Mouse (Mus musculus) heart, postnatal 0 days (tissue): ENCODE data around the gene Galnt17. TPM values are rescaled to one million over a fixed set of nuclear protein-coding genes. Genes with fewer than 3 reads are reported as not detected.

Experiments
- ATAC-seq: fragments of 200-750 bp; cut with Nextera tagmentation; 2 replicates; pipeline ENCODE4 v1.8.0; 2017; ENCODE audit warnings: low read depth, moderate number of reproducible peaks, moderate library complexity; ENCODE audit not compliant: insufficient read depth
- DNase-seq: peaks from one replicate; pipeline ENCODE4 v3.0.0-alpha.2; 2016; ENCODE audit warnings: low spot score
- H3K27ac ChIP-seq: fragments of 300-500 bp; sonication (generic); 2 replicates; pipeline ENCODE4 v1.5.1; 2014; ENCODE audit warnings: low read depth, mild to moderate bottlenecking
- H3K27me3 ChIP-seq: fragments of 300-500 bp; sonication (generic); 2 replicates; pipeline ENCODE4 v1.6.1; 2014; ENCODE audit warnings: low read length, mixed read lengths; ENCODE audit not compliant: control insufficient read depth, insufficient read depth
- H3K36me3 ChIP-seq: fragments of 300-500 bp; sonication (generic); replicated peaks from 2 replicates; pipeline ENCODE4 v1.6.1; 2014; ENCODE audit warnings: low read length, mixed read lengths; ENCODE audit not compliant: control insufficient read depth, insufficient read depth
- H3K4me1 ChIP-seq: fragments of 300-500 bp; sonication (generic); 2 replicates; pipeline ENCODE4 v1.6.1; 2014; ENCODE audit warnings: antibody characterized with exemption; ENCODE audit not compliant: control insufficient read depth, insufficient read depth
- H3K4me2 ChIP-seq: fragments of 300-500 bp; sonication (generic); 2 replicates; pipeline ENCODE4 v1.6.1; 2014; ENCODE audit warnings: low read depth, mild to moderate bottlenecking, low read length, moderate library complexity
- H3K4me3 ChIP-seq: fragments of 300-500 bp; sonication (generic); 2 replicates; pipeline ENCODE4 v1.5.1; 2014; ENCODE audit warnings: low read depth, low read length
- H3K9ac ChIP-seq: fragments of 300-500 bp; sonication (generic); replicated peaks from 2 replicates; pipeline ENCODE4 v1.6.1; 2014; ENCODE audit warnings: low read depth, low read length, mixed read lengths
- H3K9me3 ChIP-seq: fragments of 300-500 bp; sonication (generic); replicated peaks from 2 replicates; pipeline ENCODE4 v1.6.1; 2016; ENCODE audit warnings: low read length; ENCODE audit not compliant: control insufficient read depth
- CTCF ChIP-seq: IDR thresholded peaks from 2 replicates; pipeline ENCODE4 v1.5.1; 2016; ENCODE audit warnings: antibody characterized with exemption, control low read depth, low read depth
- EP300 ChIP-seq: IDR thresholded peaks from 2 replicates; pipeline ENCODE4 v1.6.1; 2016; ENCODE audit warnings: antibody characterized with exemption, low read depth
- WGBS: fragments of 180-500 bp; shearing (Covaris S2); extraction: QIAGEN DNeasy Blood & Tissue Kit; methylation state at CpG from one replicate; pipeline ENCODE4 v1.1.7; 2014; 5-methylcytosine and 5-hydroxymethylcytosine counted together
- polyA plus RNA-seq: library from polyadenylated mRNA; unstranded; fragments of >200 nt; fragmentation: Nextera tagmentation; extraction: Ambion mirVana; gene quantifications from 2 replicates; pipeline ENCODE4 v1.2.1, GENCODE M21; 2015
- total RNA-seq: library from RNA; depleted of rRNA; stranded (reverse); fragments of >200 nt; gene quantifications from 2 replicates; pipeline ENCODE4 v1.2.3, GENCODE M21; 2014; ENCODE audit warnings: low replicate concordance

Galnt17 gene
- total and polyA plus RNA-seq, 2 experiments from 2014 or later, result 0.30 to 3.2 TPM

DNA sequence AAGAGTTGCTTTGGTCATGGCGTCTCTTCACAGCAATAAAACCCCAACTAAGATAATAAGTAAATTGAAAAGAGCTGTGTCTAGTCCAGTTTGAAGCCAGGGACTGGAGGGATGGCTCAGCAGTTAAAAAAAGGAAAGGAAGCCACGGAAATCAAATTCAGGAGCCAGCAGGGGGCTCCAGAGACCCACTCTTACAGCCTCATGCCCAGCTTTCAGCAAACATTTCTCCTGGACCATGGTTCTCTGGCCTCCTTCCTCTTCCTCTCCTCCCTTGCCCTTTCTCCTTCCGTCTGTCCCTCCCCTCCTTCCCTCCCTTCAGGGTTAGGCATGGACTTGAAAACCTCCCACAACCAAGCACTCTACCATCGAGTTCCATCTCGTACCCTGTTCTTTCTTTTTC is 446.0 kb downstream of the Galnt17 start:
- no peaks in the 10 kb centered on the region for H3K36me3 ChIP-seq
- H3K9me3 ChIP-seq, result no peaks in the 10 kb centered on the region
- H3K4me2 ChIP-seq, result no peak overlapping the region
- WGBS, result 54% methylated on average over 5 of the region's 5 CpGs
- peak; percentile 35 for TF ChIP-seq CTCF
- TF ChIP-seq EP300, result no peak
- ATAC-seq (no peak), DNase-seq (peak; percentile 17)
- no peak overlapping the region for H3K9ac ChIP-seq
- H3K27ac ChIP-seq, result no peak overlapping the region
- H3K27me3 ChIP-seq, result 0 out of 2 replicates have a peak, but pooled peaks cover 5% of the 10 kb centered on the region
- H3K4me3 ChIP-seq, result no peak overlapping the region
- H3K4me1 ChIP-seq, result no peaks in the 10 kb centered on the region

DNA sequence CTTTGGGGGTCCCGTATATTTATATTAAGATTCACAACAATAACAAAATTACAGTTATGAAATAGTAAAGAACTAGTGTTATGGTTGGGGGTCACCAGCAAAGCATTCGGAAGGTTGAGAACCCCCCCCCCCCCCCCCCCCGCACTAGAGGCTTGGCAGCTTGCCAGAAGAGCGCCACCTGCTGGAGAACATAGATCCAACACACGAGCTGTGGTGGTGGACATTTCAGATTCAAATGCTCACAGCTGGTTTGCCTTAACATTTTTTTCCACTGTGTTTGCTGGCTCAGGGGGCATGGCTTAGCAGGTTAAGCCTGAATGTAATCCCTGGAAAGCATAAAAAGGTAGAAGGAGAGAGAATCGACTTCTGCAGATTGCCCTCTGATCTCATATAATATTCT is 448.6 kb downstream of the Galnt17 start:
- no peak for DNase-seq
- no peak overlapping the region for H3K9ac ChIP-seq
- no peak overlapping the region for H3K4me3 ChIP-seq
- WGBS, result 32% methylated on average over 6 of the region's 6 CpGs
- H3K36me3 ChIP-seq, result no peaks in the 10 kb centered on the region
- no peaks in the 10 kb centered on the region for H3K4me1 ChIP-seq
- no peaks in the 10 kb centered on the region for H3K9me3 ChIP-seq
- no peak overlapping the region for H3K27ac ChIP-seq
- no peak overlapping the region for H3K4me2 ChIP-seq
- TF ChIP-seq CTCF (peak; percentile 33), EP300 (no peak)
- no peak for ATAC-seq
- 0 out of 2 replicates have a peak, but pooled peaks cover 5% of the 10 kb centered on the region for H3K27me3 ChIP-seq

DNA sequence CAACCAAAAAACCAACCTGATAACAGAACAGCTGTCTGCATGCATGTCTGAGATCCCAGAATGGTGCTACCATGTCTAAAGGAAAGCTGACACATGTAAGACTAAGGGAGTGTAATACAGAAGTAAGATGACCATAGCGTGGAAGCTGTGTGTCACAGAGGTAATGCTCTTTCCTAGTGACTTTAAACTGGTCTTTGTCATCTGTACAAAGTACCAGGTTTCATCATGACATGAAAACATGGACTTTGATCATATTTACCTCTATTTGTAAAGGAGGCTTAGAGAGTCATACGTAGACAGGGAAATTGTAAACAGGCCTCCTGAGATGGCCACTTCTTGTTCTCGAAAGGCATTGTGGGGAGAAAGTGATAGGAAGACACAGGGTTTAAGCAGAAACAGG is 449.6 kb downstream of the Galnt17 start:
- 64% methylated on average over 3 of the region's 3 CpGs for WGBS
- no peak for DNase-seq
- Histone ChIP-seq H3K4me3 (no peak overlapping the region), H3K4me2 (no peak overlapping the region), H3K27ac (no peak overlapping the region), H3K36me3 (no peaks in the 10 kb centered on the region), H3K4me1 (no peaks in the 10 kb centered on the region), H3K9me3 (no peaks in the 10 kb centered on the region), H3K27me3 (0 out of 2 replicates have a peak, but pooled peaks cover 5% of the 10 kb centered on the region), H3K9ac (no peak overlapping the region)
- ATAC-seq, result no peak
- TF ChIP-seq EP300 (no peak), CTCF (no peak)

DNA sequence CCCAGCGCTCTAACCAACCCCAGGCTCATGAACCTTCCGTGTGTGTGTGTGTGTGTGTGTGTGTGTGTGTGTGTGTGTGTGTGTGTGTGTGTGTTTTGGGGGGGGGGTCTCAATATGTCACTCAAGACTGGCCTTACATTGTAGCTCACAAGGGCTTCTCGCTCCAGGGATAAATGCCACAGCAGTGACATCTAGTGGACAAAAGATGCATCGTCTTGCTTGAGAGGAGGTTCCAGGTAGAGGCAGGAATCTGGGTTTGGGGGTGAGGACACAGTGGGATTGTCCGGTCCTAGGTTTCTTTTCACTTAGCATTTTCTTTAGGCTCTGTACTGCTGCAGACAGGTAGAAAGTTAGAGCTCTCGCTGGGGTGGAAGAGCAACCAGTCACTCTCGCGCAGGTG is 450.1 kb downstream of the Galnt17 start:
- Histone ChIP-seq H3K27me3 (0 out of 2 replicates have a peak, but pooled peaks cover 5% of the 10 kb centered on the region), H3K36me3 (no peaks in the 10 kb centered on the region), H3K9me3 (no peaks in the 10 kb centered on the region), H3K4me3 (no peak overlapping the region), H3K27ac (no peak overlapping the region), H3K4me2 (no peak overlapping the region), H3K9ac (no peak overlapping the region), H3K4me1 (no peaks in the 10 kb centered on the region)
- ATAC-seq, result no peak
- DNase-seq, result peak; percentile 19
- TF ChIP-seq EP300 (no peak), CTCF (peak; percentile 78)
- 20% methylated on average over 8 of the region's 8 CpGs for whole genome bisulfite sequencing

DNA sequence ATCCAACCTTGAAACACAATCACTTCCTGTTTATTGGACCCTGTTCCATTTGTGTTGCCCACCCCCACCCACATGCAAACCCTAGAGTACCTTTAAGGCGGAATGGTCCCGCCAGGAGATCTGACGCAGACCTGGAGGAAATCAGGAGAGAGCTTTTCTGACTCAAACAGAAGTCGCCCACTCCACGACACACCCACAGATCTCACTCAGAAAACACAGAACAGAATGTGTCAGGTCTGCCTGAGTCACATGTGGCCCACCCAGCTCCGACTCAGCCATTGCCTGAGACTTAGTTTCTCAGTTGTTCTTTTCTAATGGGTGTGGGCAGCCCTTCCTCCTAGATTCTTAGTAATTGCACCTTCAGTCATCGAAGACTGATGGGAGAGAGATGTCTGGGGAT is 453.9 kb downstream of the Galnt17 start:
- 75% methylated on average over 7 of the region's 7 CpGs for WGBS
- no peak overlapping the region for H3K27ac ChIP-seq
- no peak for TF ChIP-seq EP300
- TF ChIP-seq CTCF, result no peak
- 0 out of 2 replicates have a peak, but pooled peaks cover 5% of the 10 kb centered on the region for H3K27me3 ChIP-seq
- no peaks in the 10 kb centered on the region for H3K4me1 ChIP-seq
- H3K4me2 ChIP-seq, result no peak overlapping the region
- H3K9ac ChIP-seq, result no peak overlapping the region
- H3K36me3 ChIP-seq, result no peaks in the 10 kb centered on the region
- H3K9me3 ChIP-seq, result no peaks in the 10 kb centered on the region
- DNase-seq (no peak), ATAC-seq (no peak)
- no peak overlapping the region for H3K4me3 ChIP-seq

DNA sequence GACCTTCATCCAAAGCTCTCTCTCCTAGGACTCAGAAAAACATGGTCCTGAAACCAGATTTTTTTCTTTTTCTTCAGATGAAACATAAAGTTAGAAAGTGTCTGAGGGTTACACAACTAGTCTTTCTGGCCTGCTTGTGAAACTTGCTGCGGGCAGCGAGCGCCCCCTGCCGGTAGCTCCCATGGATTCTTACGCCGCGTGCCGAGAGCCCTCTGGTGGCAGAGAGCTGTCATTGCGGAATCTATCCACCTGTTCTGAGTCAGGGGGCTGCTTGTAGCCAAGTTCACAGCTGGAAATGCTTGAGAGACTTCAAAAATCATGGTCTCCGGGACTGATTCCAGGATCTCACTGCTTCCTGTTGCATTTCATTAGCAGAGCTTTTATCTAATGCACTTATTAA is 454.9 kb downstream of the Galnt17 start:
- WGBS, result 1% methylated on average over 10 of the region's 10 CpGs
- Histone ChIP-seq H3K9ac (no peak overlapping the region), H3K9me3 (no peaks in the 10 kb centered on the region), H3K4me3 (no peak overlapping the region), H3K36me3 (no peaks in the 10 kb centered on the region), H3K27ac (no peak overlapping the region), H3K27me3 (no peaks in the 10 kb centered on the region), H3K4me1 (no peaks in the 10 kb centered on the region), H3K4me2 (no peak overlapping the region)
- TF ChIP-seq EP300 (no peak), CTCF (peak; percentile 100)
- DNase-seq (peak; percentile 56), ATAC-seq (peak; percentile 33; the same call in 1 of the 2 replicates)
